Mouse (Mus musculus): ENCODE data around the gene Agpat1. TPM values are rescaled to one million over a fixed set of nuclear protein-coding genes. Genes with fewer than 3 reads are reported as not detected.

Gene Agpat1
- polyA plus RNA-seq, 1 experiment from 2014 or later, result 35.7 TPM

DNA sequence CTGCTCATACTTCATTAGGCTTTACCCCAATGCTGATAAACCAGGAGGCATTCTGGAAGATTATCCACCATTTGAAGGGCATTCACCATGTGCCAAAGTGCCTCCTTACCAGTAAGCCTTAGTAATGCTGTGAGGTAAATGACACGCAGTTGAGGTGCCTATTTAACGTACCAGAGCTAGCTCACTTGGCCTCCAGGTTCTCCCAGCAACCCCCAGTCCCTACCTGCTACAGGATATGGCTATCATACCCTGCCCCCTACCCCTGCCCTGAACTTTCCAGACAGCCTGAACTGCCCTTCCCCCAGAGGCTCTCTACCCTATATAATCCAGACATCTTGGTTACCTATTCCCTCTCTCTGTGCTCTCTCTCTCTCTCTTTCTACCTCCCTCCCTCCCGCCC is 15.3 kb upstream of the Agpat1 start:
- WGBS, result 57% methylated on average over 3 of the region's 3 CpGs
- no peak for DNase-seq (ENCODE audit: low spot score)
- Histone ChIP-seq H3K9me3 (ENCODE audit: low read length) (no peaks in the 10 kb centered on the region), H3K4me1 (ENCODE audit: insufficient read depth, low read depth, low read length) (peaks cover 30% of the 10 kb centered on the region; the same call in 1 of the 2 replicates), H3K27ac (ENCODE audit: low read length) (peak overlapping the region; percentile 97; the same call in 1 of the 2 replicates), H3K4me3 (ENCODE audit: low read depth, low read length) (peak overlapping the region; percentile 14; the same call in 1 of the 2 replicates), H3K27me3 (replicated peaks; ENCODE audit: insufficient read depth, low read length) (no peaks in the 10 kb centered on the region), H3K36me3 (ENCODE audit: insufficient read depth, low read length) (no peaks in the 10 kb centered on the region), H3K4me2 (replicated peaks; ENCODE audit: low read depth, low read length) (peak overlapping the region; percentile 96), H3K9ac (replicated peaks; ENCODE audit: low read depth) (no peak overlapping the region)
- TF ChIP-seq EP300 (IDR thresholded peaks at IDR 0.05), result no peak
- TF ChIP-seq CTCF (IDR thresholded peaks at IDR 0.05), result no peak
- no peak for ATAC-seq

DNA sequence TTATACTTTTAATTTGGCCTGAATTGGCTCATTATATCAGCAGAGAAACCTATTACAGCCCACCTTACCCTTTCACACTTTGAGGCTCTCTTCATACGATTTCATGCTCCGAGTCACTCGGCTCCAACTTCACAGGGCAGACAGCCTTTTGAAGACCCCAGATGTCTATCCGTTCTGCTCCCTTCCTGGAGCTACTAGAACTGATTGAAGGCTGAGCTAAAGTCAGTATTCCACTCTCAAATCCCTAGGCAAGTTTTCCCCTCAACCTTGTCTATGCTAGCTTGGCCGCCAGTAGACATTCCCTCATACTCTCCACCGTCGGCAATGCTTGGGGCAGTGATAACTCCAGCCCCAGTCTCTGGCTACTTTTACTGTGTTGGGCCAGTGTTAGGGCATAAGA is 14.9 kb upstream of the Agpat1 start:
- 26% methylated on average over 7 of the region's 7 CpGs for WGBS
- H3K4me1 ChIP-seq (ENCODE audit: insufficient read depth, low read depth, low read length), result peaks cover 30% of the 10 kb centered on the region; the same call in 1 of the 2 replicates
- H3K4me3 ChIP-seq (ENCODE audit: low read depth, low read length), result peak overlapping the region; percentile 14
- H3K9ac ChIP-seq (replicated peaks; ENCODE audit: low read depth), result no peak overlapping the region
- peak overlapping the region; percentile 96 for H3K4me2 ChIP-seq (replicated peaks; ENCODE audit: low read depth, low read length)
- no peak for ATAC-seq
- no peak for DNase-seq (ENCODE audit: low spot score)
- H3K9me3 ChIP-seq (ENCODE audit: low read length), result no peaks in the 10 kb centered on the region
- H3K27me3 ChIP-seq (replicated peaks; ENCODE audit: insufficient read depth, low read length), result no peaks in the 10 kb centered on the region
- H3K36me3 ChIP-seq (ENCODE audit: insufficient read depth, low read length), result no peaks in the 10 kb centered on the region
- peak overlapping the region; percentile 97 for H3K27ac ChIP-seq (ENCODE audit: low read length)
- TF ChIP-seq EP300 (IDR thresholded peaks at IDR 0.05) (no peak), CTCF (IDR thresholded peaks at IDR 0.05) (no peak)

DNA sequence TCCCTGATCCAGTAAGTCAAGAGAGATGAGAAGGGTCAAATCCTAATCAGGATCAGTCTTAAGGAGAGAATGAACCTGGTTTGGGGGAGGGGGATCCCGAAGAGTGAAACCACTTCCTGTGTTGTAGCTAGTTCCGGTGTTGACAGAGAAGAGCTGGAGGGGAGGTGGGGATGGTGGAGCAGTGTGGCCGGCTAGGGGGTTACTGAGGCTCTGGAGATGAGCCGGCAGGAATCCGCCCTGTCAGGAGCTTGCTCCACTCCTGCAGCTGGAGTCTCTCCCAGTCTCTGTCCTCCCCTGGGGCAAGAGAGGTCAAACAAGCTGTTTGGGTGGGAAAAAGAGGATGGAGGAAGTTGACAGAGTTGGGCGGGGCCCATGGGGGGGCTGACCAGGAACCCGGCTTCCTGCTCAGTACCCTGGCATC is 14.4 kb upstream of the Agpat1 start, which contains the start of gene Gpsm3:
Gene Gpsm3 (plus strand): TSS at position 126 of the 421 bp plus-strand sequence.
- peaks cover 30% of the 10 kb centered on the region; the same call in 1 of the 2 replicates for H3K4me1 ChIP-seq (ENCODE audit: insufficient read depth, low read depth, low read length)
- H3K9me3 ChIP-seq (ENCODE audit: low read length), result no peaks in the 10 kb centered on the region
- DNase-seq (ENCODE audit: low spot score) (peak; percentile 90), ATAC-seq (peak; percentile 23)
- H3K4me3 ChIP-seq (ENCODE audit: low read depth, low read length), result peak within 1 kb of the TSS; percentile 23
- peak; percentile 48; the same call in 1 of the 2 replicates for TF ChIP-seq EP300 (IDR thresholded peaks at IDR 0.05)
- no peak for TF ChIP-seq CTCF (IDR thresholded peaks at IDR 0.05)
- peak within 1 kb of the TSS; percentile 97 for H3K27ac ChIP-seq (ENCODE audit: low read length)
- no peaks in the 10 kb centered on the region for H3K27me3 ChIP-seq (replicated peaks; ENCODE audit: insufficient read depth, low read length)
- H3K9ac ChIP-seq (replicated peaks; ENCODE audit: low read depth), result peak within 1 kb of the TSS; percentile 42
- H3K36me3 ChIP-seq (ENCODE audit: insufficient read depth, low read length), result peaks cover 4% of the 10 kb centered on the region; the same call in 1 of the 2 replicates
- peak within 1 kb of the TSS; percentile 96 for H3K4me2 ChIP-seq (replicated peaks; ENCODE audit: low read depth, low read length)
- 6% methylated on average over 6 of the region's 7 CpGs for WGBS

DNA sequence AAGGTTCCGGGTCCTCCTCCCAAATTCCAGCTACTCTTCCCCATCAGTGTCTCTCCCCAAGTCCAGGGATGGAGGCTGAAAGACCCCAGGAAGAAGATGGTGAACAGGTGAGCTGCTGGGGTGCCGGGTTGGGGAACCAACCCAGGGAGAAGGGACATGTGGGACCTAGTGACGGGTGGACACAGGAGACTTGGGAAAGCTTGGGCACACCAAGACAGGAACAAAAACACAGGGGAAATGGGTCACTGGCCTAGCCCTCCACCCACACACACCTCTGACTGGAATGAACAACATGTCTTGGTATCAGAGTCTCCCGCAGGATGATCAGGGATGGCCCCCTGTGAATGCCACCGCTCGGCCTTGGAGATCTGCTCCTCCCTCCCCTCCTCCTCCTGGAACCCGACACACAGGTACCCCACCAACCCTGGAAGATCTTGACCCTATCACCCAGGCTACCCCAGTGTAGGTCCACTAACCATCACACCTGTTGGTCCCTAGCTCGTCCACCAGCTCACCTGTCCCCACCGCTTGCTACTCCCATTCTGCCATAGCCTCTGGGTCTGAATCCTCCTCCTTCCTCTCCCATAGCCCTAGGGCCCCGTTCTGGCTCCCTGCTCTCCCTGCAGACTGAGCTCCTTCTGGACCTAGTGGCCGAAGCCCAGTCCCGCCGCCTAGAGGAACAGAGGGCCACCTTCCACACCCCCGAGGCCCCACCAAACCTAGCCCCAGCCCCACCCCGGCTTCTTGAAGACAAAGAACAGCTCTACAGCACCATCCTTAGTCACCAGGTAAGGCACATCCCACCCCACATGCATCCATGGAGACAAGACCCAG is 13.7 kb upstream of the Agpat1 start:
- Histone ChIP-seq H3K27me3 (replicated peaks; ENCODE audit: insufficient read depth, low read length) (no peaks in the 10 kb centered on the region), H3K9me3 (ENCODE audit: low read length) (no peaks in the 10 kb centered on the region), H3K27ac (ENCODE audit: low read length) (peak overlapping the region; percentile 97), H3K4me2 (replicated peaks; ENCODE audit: low read depth, low read length) (peak overlapping the region; percentile 96), H3K4me3 (ENCODE audit: low read depth, low read length) (peak overlapping the region; percentile 86), H3K4me1 (ENCODE audit: insufficient read depth, low read depth, low read length) (peaks cover 30% of the 10 kb centered on the region; the same call in 1 of the 2 replicates), H3K9ac (replicated peaks; ENCODE audit: low read depth) (peak overlapping the region; percentile 84; the same call in 1 of the 2 replicates), H3K36me3 (ENCODE audit: insufficient read depth, low read length) (peaks cover 11% of the 10 kb centered on the region; the same call in 1 of the 2 replicates)
- TF ChIP-seq CTCF (IDR thresholded peaks at IDR 0.05) (no peak; the same call in 1 of the 2 replicates), EP300 (IDR thresholded peaks at IDR 0.05) (no peak)
- no peak for ATAC-seq
- 73% methylated on average over 15 of the region's 15 CpGs for WGBS
- no peak for DNase-seq (ENCODE audit: low spot score)

DNA sequence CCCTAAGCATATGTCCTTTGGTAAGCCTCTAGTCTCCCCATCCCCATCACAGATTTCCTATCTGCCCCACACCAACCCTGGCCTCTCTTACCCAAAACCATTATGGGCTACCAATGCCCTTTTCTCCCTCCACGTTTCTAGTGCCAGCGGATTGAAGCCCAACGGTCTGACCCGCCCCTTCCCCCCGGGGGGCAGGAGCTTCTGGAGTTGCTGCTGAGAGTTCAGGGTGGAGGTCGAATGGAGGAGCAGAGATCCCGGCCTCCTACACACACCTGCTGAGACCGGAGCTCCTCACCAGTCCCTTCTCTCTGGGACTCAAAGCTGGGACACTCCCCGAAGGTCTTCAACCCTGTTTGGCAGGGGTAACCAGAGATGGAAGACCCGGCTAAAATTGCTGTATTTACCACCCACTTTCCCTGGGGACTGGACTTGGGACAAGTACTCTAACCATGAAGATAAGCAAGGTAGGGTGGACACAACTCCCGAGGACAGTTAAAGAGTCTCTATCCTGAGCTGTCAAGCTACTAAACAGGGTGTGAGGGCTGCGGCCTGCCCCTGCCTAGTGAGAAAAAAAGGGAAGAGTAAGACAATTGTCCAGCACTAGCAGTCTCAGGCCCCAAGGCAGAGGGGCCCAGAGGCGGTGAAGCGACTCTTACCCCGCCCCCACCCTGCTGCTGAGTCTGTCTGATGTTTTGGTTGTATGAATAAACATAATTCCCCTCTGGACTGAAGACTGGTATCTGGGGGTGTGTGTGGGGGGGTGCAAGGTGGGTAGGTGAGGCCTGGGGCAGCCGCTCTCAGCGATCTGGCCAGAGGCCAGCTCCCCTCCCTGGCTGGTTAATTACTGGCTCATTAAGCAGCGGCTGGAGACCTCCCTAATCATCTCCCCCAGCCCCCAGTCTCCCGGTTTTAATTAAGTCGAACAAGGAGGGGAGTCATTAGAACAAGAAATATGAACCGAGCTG is 12.8 kb upstream of the Agpat1 start, which contains the start of gene Pbx2:
Gene Pbx2 (plus strand): TSS at position 238 of the 965 bp plus-strand sequence.
- H3K4me3 ChIP-seq (ENCODE audit: low read depth, low read length), result peak within 1 kb of the TSS; percentile 86
- H3K36me3 ChIP-seq (ENCODE audit: insufficient read depth, low read length), result peaks cover 11% of the 10 kb centered on the region; the same call in 1 of the 2 replicates
- 5% methylated on average over 21 of the region's 21 CpGs for WGBS
- H3K4me1 ChIP-seq (ENCODE audit: insufficient read depth, low read depth, low read length), result peaks cover 28% of the 10 kb centered on the region; the same call in 1 of the 2 replicates
- H3K4me2 ChIP-seq (replicated peaks; ENCODE audit: low read depth, low read length), result peak within 1 kb of the TSS; percentile 96
- no peaks in the 10 kb centered on the region for H3K27me3 ChIP-seq (replicated peaks; ENCODE audit: insufficient read depth, low read length)
- H3K9ac ChIP-seq (replicated peaks; ENCODE audit: low read depth), result peak within 1 kb of the TSS; percentile 84
- TF ChIP-seq CTCF (IDR thresholded peaks at IDR 0.05) (no peak), EP300 (IDR thresholded peaks at IDR 0.05) (no peak)
- peak; percentile 54 for DNase-seq (ENCODE audit: low spot score)
- H3K27ac ChIP-seq (ENCODE audit: low read length), result peak within 1 kb of the TSS; percentile 97
- no peaks in the 10 kb centered on the region for H3K9me3 ChIP-seq (ENCODE audit: low read length)
- ATAC-seq, result no peak
